Mouse (Mus musculus): Measurements from ENCODE around the gene Olfr980. TPM values are rescaled to one million over a fixed set of nuclear protein-coding genes. Genes with fewer than 3 reads are reported as not detected.
"Not testable (repeated sequence)": the region's sequence is repeated elsewhere in the genome, so short reads cannot be mapped to it uniquely, and the experiment has no call there.

Gene Olfr980
- polyA plus RNA-seq (2012; ENCODE audit: insufficient read depth, insufficient read length, missing spikeins): not detected in 2 replicates

DNA sequence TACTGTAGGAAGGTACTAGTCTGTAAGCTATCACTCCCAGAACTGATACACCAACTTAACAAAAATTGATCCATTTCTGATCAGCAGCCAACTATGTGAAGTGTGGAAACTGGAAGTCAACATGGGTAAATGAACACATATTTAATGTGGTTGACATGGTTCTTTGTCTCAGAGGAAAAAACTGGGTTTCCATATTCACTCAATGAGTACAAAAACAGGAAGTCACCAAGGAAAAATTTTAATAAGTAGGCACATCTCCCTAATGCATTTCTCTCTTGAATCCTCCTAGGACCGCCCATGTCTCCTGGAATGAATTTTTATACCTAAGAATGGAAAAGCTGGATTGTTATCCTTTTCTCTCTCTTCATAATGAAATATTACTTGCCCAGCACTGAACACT is at the start of gene Olfr980:
Gene Olfr980, minus strand, starts transcription at position 101 of the 400 bp plus-strand sequence.
- TF ChIP-seq CTCF (IDR thresholded peaks at IDR 0.05; ENCODE audit: low read depth, low read length) (no peak), POLR2A (IDR thresholded peaks at IDR 0.05; ENCODE audit: borderline replicate concordance, low read depth, low read length) (no peak)
- Histone ChIP-seq H3K4me3 (ENCODE audit: insufficient read depth, low read length) (no peak within 1 kb of the TSS), H3K4me1 (ENCODE audit: control insufficient read depth, insufficient read depth, low read length) (no peaks in the 10 kb centered on the region), H3K27ac (ENCODE audit: insufficient read depth, low read depth, low read length) (no peak within 1 kb of the TSS)

DNA sequence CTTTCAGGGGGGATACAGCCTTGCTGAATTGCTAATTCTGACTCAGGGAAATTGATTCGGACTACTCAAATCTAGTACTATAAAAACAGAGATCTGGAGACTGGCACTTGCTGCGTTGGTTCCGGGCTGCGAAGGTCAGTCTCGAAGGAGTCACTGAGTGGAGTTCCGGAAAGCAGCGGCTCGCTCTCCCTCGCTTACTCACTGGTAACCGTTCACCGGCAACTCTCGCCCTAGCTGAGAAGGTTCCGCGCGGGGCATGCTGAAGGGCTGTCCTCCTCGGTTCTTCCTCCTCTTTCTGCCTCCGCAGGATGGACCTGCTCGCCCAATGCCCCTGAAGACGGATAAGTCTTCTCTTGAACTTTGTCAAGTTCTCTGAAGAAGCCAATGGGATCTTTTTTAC is 40.8 kb upstream of the Olfr980 start:
- TF ChIP-seq CTCF (IDR thresholded peaks at IDR 0.05; ENCODE audit: low read depth, low read length) (no peak), POLR2A (IDR thresholded peaks at IDR 0.05; ENCODE audit: borderline replicate concordance, low read depth, low read length) (no peak)

DNA sequence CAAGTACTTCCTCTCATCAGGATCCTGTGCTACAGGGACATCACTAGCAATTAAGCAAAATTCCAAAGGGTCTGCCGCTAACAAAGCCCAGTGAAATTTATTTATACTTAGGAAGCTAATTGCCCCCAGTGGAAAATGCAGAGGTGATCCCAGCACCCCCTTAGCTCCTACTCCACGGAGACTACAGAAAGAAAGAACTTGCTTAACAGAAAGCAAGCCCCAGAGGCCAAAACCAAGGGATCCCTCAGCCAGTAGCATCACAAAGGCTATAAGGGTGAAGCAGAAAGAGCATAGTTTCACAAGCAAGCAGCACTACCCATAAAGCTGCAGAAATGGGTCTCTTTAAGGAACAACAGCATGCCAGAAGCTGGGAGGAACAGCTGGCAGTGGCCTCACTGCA is 11.8 kb upstream of the Olfr980 start, which contains the start of gene Olfr981:
Gene Olfr981, plus strand, starts transcription at position 301 of the 400 bp plus-strand sequence.
- TF ChIP-seq CTCF (IDR thresholded peaks at IDR 0.05; ENCODE audit: low read depth, low read length): no peak
- no peak for TF ChIP-seq POLR2A (IDR thresholded peaks at IDR 0.05; ENCODE audit: borderline replicate concordance, low read depth, low read length)
- Histone ChIP-seq H3K4me1 (ENCODE audit: control insufficient read depth, insufficient read depth, low read length) (no peaks in the 10 kb centered on the region), H3K27ac (ENCODE audit: insufficient read depth, low read depth, low read length) (no peak within 1 kb of the TSS), H3K4me3 (ENCODE audit: insufficient read depth, low read length) (no peak within 1 kb of the TSS)

More for the DNA sequence above, 40.8 kb upstream of the Olfr980 start:
- Histone ChIP-seq H3K4me3 (ENCODE audit: insufficient read depth, low read length) (no peak overlapping the region), H3K27ac (ENCODE audit: insufficient read depth, low read depth, low read length) (no peak overlapping the region), H3K4me1 (ENCODE audit: control insufficient read depth, insufficient read depth, low read length) (no peaks in the 10 kb centered on the region)

DNA sequence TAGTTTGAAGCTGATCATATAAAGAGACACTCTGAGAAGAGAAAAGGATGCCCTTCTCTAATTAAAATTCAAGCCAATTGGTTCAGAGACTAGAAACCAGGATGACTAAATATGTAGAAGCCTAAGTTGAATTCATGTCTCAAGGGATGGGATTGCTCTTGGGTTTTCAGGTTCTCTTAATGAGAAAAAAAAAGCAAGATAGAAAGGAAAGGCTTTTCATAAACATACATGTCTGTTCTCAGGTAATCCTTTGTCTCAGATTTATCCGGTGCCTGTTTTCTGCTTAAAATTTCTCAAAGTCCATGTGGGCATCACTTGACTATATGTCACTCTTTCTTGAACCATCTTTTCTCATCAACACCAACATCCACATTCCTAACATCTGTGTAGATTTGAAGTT is 6.0 kb downstream of the Olfr980 start, which contains the start of gene Olfr979:
Gene Olfr979, minus strand, starts transcription at position 101 of the 400 bp plus-strand sequence.
- no peaks in the 10 kb centered on the region for H3K4me1 ChIP-seq (ENCODE audit: control insufficient read depth, insufficient read depth, low read length)
- no peak within 1 kb of the TSS for H3K27ac ChIP-seq (ENCODE audit: insufficient read depth, low read depth, low read length)
- no peak within 1 kb of the TSS for H3K4me3 ChIP-seq (ENCODE audit: insufficient read depth, low read length)
- TF ChIP-seq CTCF (IDR thresholded peaks at IDR 0.05; ENCODE audit: low read depth, low read length) (no peak), POLR2A (IDR thresholded peaks at IDR 0.05; ENCODE audit: borderline replicate concordance, low read depth, low read length) (no peak)

DNA sequence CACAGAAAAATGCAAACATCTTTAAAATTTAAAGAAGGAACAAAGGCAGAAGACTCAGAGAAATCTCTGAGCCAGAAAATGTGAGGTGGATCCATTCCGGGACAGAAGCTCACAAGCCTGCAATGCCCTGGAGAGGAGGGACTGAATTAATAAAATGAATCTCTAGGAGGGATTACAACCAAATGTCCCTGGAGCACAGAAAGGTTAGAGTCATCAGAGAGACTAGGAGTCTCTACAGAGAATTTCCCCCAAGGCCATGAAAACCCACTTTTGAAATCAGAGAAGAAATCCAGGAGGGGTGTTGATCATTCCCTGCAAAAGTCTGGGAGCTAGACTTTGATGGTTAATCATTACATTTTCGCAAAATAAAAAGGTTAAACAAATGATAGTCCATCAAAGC is 17.6 kb downstream of the Olfr980 start, which contains the start of gene Olfr978:
Gene Olfr978, plus strand, starts transcription at position 301 of the 400 bp plus-strand sequence.
- no peak within 1 kb of the TSS for H3K27ac ChIP-seq (ENCODE audit: insufficient read depth, low read depth, low read length)
- no peak for TF ChIP-seq POLR2A (IDR thresholded peaks at IDR 0.05; ENCODE audit: borderline replicate concordance, low read depth, low read length)
- no peak for TF ChIP-seq CTCF (IDR thresholded peaks at IDR 0.05; ENCODE audit: low read depth, low read length)
- no peak within 1 kb of the TSS for H3K4me3 ChIP-seq (ENCODE audit: insufficient read depth, low read length)
- H3K4me1 ChIP-seq (ENCODE audit: control insufficient read depth, insufficient read depth, low read length): no peaks in the 10 kb centered on the region

- not testable (repeated sequence) for H3K4me1 ChIP-seq (ENCODE audit: control insufficient read depth, insufficient read depth, low read length); H3K27ac ChIP-seq (ENCODE audit: insufficient read depth, low read depth, low read length); H3K4me3 ChIP-seq (ENCODE audit: insufficient read depth, low read length)
Measured at GRCm38 (mm10) chr9:39976581-39977145, 32.7 kb downstream of the Olfr980 start.

DNA sequence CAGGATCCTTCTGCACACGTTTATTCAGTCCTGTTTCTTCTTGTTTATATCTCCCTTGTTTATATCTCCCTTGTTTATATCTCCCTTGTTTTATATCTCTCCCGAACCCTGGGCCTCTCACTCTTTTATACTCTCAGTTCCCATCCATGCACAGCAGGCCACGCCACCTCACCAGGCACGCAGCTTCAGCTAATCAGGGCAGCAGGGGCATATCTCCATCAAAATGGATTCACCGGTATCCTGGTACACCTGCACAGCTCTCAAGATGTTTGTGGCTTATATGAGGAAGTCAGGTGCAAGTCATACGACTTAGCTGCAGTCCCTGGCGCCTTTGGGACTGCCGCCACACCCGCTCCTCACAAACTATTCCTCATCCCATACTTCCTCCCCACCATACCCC is 48.3 kb downstream of the Olfr980 start, which contains the start of gene Olfr976:
Gene Olfr976, minus strand, starts transcription at position 101 of the 400 bp plus-strand sequence.
- not testable (repeated sequence) for H3K4me1 ChIP-seq (ENCODE audit: control insufficient read depth, insufficient read depth, low read length); H3K27ac ChIP-seq (ENCODE audit: insufficient read depth, low read depth, low read length); H3K4me3 ChIP-seq (ENCODE audit: insufficient read depth, low read length)

Other genes with a start within 250 kb of the Olfr980 start
- gene Olfr968, start 226.3 kb downstream of the Olfr980 start, polyA plus RNA-seq (2012; ENCODE audit: insufficient read depth, insufficient read length, missing spikeins): not detected in 2 replicates
- gene Olfr969, start 218.6 kb downstream of the Olfr980 start, polyA plus RNA-seq (2012; ENCODE audit: insufficient read depth, insufficient read length, missing spikeins): not detected in 2 replicates
- gene Olfr970, start 200.7 kb downstream of the Olfr980 start, polyA plus RNA-seq (2012; ENCODE audit: insufficient read depth, insufficient read length, missing spikeins): not detected in 2 replicates
- not detected in 2 replicates for gene Olfr971, start 172.7 kb downstream of the Olfr980 start, polyA plus RNA-seq (2012; ENCODE audit: insufficient read depth, insufficient read length, missing spikeins)
- not detected in 2 replicates for gene Olfr972, start 143.2 kb downstream of the Olfr980 start, polyA plus RNA-seq (2012; ENCODE audit: insufficient read depth, insufficient read length, missing spikeins)
- not detected in 2 replicates for gene Olfr229, start 102.2 kb downstream of the Olfr980 start, polyA plus RNA-seq (2012; ENCODE audit: insufficient read depth, insufficient read length, missing spikeins)
- gene Olfr974, start 72.1 kb downstream of the Olfr980 start, polyA plus RNA-seq (2012; ENCODE audit: insufficient read depth, insufficient read length, missing spikeins): not detected in 2 replicates
- gene Olfr975, start 57.5 kb downstream of the Olfr980 start, polyA plus RNA-seq (2012; ENCODE audit: insufficient read depth, insufficient read length, missing spikeins): not detected in 2 replicates
- not detected in 2 replicates for gene Olfr976, start 48.4 kb downstream of the Olfr980 start, polyA plus RNA-seq (2012; ENCODE audit: insufficient read depth, insufficient read length, missing spikeins)
- not detected in 2 replicates for gene Olfr978, start 17.5 kb downstream of the Olfr980 start, polyA plus RNA-seq (2012; ENCODE audit: insufficient read depth, insufficient read length, missing spikeins)
- gene Olfr979, start 6.1 kb downstream of the Olfr980 start, polyA plus RNA-seq (2012; ENCODE audit: insufficient read depth, insufficient read length, missing spikeins): not detected in 2 replicates
- gene Olfr981, start 11.9 kb upstream of the Olfr980 start, polyA plus RNA-seq (2012; ENCODE audit: insufficient read depth, insufficient read length, missing spikeins): 0.11 TPM in 1 of 2 replicates, not detected in the other
- not detected in 2 replicates for gene Olfr982, start 64.2 kb upstream of the Olfr980 start, polyA plus RNA-seq (2012; ENCODE audit: insufficient read depth, insufficient read length, missing spikeins)
- gene Olfr983, start 84.0 kb upstream of the Olfr980 start, polyA plus RNA-seq (2012; ENCODE audit: insufficient read depth, insufficient read length, missing spikeins): 0.13 TPM in 1 of 2 replicates, not detected in the other
- gene Olfr984, start 104.6 kb upstream of the Olfr980 start, polyA plus RNA-seq (2012; ENCODE audit: insufficient read depth, insufficient read length, missing spikeins): 0.16 TPM in 1 of 2 replicates, not detected in the other
- not detected in 2 replicates for gene Olfr985, start 120.6 kb upstream of the Olfr980 start, polyA plus RNA-seq (2012; ENCODE audit: insufficient read depth, insufficient read length, missing spikeins)
- not detected in 2 replicates for gene Tmem225, start 138.5 kb upstream of the Olfr980 start, polyA plus RNA-seq (2012; ENCODE audit: insufficient read depth, insufficient read length, missing spikeins)
- not detected in 2 replicates for gene Olfr986, start 171.3 kb upstream of the Olfr980 start, polyA plus RNA-seq (2012; ENCODE audit: insufficient read depth, insufficient read length, missing spikeins)
- 2.1 and 3.1 TPM in 2 replicates for gene Zfp202, start 182.7 kb upstream of the Olfr980 start, polyA plus RNA-seq (2012; ENCODE audit: insufficient read depth, insufficient read length, missing spikeins)